Mouse (Mus musculus): ENCODE measurements around the gene Gm13199.

The Gm13199 gene

DNA sequence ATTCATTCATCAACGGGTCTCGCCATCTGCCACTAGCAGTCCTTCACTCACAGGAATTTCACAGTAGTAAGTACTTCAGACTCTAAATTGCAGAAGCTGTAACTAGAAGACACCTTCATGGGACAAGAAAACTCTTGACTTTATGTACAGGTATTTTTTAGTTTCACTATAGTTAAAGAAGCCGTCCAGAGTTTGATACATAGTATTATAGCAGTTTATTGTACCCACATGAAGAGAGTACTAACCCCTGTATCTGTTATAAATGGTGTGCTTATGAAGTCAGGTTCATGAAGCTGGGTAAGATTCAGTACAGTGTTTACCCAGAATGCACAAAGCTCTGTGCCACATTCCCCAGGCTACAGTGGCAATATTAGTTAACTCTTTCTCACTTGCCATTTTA is at the start of gene Gm13199:
TSS of gene Gm13199 (minus strand) at position 101 of the 400 bp plus-strand sequence.
- DNase-seq (ENCODE audit: low read depth, low spot score) = no peak

DNA sequence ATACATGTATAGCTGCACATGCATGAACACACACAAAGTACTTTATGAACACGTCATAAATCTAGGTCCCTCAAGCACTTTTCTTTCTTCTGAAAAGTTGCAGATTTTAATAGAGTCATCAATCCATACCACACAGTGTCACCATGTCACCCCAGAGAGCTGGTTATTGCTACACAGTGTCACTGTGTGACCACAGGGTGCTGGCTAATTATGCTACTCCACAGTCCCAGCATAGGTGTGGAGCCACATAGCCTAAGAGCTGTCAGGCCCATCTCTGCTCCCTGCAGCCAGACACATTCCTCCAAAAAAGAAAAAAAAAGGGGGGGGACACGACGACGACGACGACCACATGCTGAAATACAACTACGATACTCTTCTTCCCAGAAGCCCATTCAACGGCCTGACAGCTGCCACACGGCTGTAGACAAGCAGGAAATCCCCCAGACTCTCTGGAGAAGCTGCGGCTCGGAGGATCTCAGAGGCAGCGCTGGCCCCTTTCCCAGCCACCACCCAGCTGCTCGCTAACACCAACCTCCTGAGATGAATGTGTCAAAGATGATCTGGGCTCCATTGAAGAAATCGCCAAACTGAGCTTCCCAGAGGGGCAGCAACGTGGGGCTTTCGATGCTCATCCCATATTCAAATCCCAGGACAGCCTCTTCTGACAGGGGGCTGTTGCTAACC is 48.7 kb upstream of the Gm13199 start:
- DNase-seq (ENCODE audit: low read depth, low spot score) = no peak

- DNase-seq (ENCODE audit: low read depth, low spot score) = peak; percentile 70
These were observed 43.9 kb upstream of the Gm13199 start for GRCm38 (mm10) chr2:5906625-5907024.

DNA sequence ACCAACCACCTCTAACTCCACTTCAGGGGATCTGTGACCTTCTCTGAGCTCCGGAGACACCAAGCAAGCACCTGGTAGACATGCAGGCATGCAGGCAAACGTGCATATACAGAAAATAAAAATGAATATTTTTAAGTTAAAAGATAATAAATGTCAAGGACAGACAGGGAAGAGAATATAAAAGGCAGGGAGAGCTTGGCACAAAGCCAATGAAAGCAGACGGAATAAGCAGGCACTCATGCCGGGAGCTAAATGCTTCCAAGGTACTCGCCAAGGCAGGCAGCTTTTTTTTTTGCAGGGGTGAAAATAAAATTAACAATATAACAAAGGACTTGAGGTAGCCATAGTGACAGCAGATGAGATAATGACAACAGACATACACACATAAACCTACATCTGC is 43.4 kb upstream of the Gm13199 start:
- DNase-seq (ENCODE audit: low read depth, low spot score) = no peak

- peak; percentile 68 for DNase-seq (ENCODE audit: low read depth, low spot score)
These were observed 37.4 kb upstream of the Gm13199 start for GRCm38 (mm10) chr2:5900145-5900544.

GRCm38 (mm10) chr2:5894843-5895570 is 32.3 kb upstream of the Gm13199 start, which contains the start of gene Sec61a2:
TSS of gene Sec61a2 (minus strand) at chr2:5895432.
- peak; percentile 98 for DNase-seq (ENCODE audit: low read depth, low spot score)

DNA sequence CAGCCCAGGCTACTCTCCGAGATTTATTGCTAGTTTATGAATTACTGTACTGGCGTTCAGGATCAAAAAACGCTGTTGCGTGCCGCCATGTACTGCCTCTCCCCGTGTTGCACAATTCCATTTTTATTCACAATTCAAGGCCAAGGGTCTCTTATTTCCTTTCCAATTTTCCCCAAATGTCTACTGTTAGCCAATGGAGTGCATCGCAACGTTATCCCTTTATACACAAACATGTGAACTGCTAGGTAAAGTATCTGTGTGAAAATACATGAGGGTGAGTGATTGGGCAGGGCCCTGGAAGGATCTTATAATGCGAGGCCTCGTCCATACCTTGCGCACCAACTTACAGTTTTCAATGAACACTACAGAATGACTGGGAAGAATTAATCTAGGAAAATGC is 31.6 kb upstream of the Gm13199 start:
- peak; percentile 37 for DNase-seq (ENCODE audit: low read depth, low spot score)

- no peak for DNase-seq (ENCODE audit: low read depth, low spot score)
These were observed 26.7 kb upstream of the Gm13199 start for GRCm38 (mm10) chr2:5889412-5889811.

- DNase-seq (ENCODE audit: low read depth, low spot score) = no peak
These were observed 26.1 kb upstream of the Gm13199 start for GRCm38 (mm10) chr2:5888865-5889264.

DNA sequence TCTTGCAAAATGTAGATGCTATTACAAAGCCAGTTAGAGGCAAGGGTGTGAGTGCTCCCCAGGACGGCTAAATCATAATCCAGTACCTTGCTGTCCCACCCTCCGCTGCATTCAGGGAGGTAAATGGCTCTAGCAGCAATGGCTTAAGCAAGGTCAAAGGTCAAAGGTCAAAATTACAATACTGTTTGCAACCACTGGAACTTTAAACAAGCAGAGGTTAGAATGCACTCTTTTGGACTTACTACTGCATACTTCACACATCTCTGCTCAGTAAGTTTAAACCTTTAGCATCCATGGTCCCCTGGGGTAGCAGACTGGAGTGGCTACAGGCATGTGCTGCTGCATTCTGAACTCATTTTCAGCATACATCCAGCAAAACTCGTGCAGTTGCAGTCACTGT is 14.7 kb upstream of the Gm13199 start:
- DNase-seq (ENCODE audit: low read depth, low spot score) = no peak

GRCm38 (mm10) chr2:5869746-5870145 is 7.0 kb upstream of the Gm13199 start:
- no peak for DNase-seq (ENCODE audit: low read depth, low spot score)

- DNase-seq (ENCODE audit: low read depth, low spot score) = no peak
These were observed 4.9 kb upstream of the Gm13199 start for GRCm38 (mm10) chr2:5867681-5868080.

- no peak for DNase-seq (ENCODE audit: low read depth, low spot score)
These were observed 10.9 kb downstream of the Gm13199 start for GRCm38 (mm10) chr2:5851866-5852265.

GRCm38 (mm10) chr2:5851116-5851515 is 11.6 kb downstream of the Gm13199 start:
- DNase-seq (ENCODE audit: low read depth, low spot score) = no peak

- peak; percentile 37 for DNase-seq (ENCODE audit: low read depth, low spot score)
These were observed 16.9 kb downstream of the Gm13199 start for GRCm38 (mm10) chr2:5845826-5846225.

DNA sequence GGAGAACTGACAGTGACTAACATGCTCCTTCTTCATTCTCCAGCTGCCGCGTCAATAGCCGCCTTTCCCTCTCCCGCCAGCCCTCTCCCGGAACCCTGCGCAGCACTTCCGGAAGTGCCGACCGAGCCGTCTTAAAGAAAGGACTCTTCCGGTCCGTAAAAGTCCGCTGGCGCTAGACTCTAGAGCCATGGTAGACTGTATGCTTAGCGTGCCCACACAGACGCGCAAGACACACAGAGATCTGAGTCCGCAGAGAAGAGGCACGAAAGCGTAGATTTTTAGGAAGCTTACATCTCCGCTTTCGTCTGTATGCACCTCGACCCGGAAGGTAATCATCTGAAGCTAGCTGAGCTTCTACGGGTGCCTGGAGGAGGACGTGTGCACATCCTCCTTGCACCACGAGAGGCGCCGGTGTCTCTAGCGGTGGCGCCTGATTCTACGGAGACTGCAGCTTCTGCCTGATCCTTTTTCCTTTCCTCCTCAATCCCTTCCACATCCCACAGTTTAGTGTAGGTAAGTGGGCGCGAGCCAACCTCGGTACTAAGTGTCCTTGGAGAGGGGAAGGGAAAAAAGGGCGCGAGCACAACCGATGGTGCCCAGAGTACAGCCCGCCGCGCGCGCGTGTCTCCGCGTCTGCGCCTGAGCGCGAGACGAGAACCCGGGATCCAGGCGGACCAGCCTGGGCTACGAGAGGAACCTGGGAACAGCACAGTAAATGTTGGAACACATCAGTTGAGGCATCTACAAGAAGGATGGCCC is 17.7 kb downstream of the Gm13199 start, which contains the start of the genes Nudt5 and Cdc123:
TSS of gene Nudt5 (plus strand) at position 147 of the 759 bp plus-strand sequence.
TSS of gene Cdc123 (minus strand) at position 292 of the 759 bp plus-strand sequence.
- DNase-seq (ENCODE audit: low read depth, low spot score) = peak; percentile 97

GRCm38 (mm10) chr2:5844181-5844872 is 18.4 kb downstream of the Gm13199 start:
- DNase-seq (ENCODE audit: low read depth, low spot score) = no peak

DNA sequence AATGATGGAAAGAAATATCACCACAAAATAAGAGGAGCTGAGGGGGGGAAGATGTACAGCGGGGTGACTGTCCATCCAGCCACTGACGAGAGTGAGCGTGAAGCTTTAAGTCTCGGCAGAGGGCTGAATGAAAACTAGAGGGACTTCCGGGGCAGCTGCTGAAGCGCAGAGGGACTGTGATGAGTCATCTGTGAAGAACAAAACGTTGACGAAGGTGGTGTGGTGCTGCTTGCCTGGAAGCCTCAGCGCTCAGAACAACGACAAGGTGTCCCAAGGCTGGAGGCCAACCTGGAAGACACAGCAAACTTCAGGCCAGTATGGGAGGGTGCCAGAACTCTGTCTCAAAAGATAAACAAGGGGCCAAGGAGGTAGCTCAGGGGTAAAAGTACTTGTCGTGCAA is 21.9 kb downstream of the Gm13199 start:
- DNase-seq (ENCODE audit: low read depth, low spot score) = peak; percentile 82

DNA sequence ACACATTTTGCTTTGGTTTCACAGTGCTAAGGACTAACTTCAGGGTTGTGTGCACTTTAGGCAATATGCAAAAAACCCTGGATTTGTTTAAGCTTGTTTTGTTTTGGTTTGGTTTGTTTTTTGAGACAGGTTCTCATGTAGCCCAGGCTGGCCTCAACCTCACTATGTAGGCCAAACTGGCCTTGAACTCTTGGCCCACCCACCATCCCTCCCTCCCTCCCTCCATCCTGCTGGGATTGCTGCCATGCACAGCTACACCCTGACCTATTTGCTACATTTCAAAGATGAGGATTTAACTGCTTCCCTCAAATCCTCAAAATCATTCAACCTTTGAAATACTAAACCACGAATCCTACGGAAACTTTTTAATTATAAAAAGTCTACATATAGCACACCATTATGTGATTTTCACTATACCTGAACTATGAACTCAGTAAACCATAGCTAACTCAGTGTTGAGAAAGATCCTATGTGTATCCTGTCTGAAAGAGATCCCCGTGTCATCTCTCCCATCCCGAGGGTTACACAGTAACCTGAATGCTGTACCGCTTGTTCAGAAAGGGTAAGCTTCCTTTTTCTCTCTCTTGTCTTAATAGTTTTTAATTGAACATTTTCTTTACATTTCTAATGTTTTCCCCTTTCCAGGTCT is 37.3 kb downstream of the Gm13199 start:
- DNase-seq (ENCODE audit: low read depth, low spot score) = no peak

DNA sequence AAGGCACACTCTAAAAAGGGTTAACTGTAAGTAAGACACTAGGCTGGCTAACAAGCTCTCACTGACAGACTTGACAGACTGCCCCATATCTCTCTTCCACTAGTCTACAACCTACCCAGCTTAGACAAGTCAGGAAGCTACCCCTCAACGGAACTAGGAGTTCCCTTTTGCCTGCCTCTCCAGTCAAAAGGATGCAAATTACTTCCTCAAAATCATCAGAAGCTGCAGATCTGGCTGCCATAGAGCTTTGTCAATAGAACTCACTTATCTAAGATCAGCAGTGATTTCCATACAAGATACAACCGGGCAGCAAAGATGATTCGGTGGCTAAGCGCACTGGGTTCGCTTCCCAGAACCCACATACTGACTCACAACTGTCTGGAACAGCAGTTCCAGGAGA is 38.0 kb downstream of the Gm13199 start:
- peak; percentile 45 for DNase-seq (ENCODE audit: low read depth, low spot score)

DNA sequence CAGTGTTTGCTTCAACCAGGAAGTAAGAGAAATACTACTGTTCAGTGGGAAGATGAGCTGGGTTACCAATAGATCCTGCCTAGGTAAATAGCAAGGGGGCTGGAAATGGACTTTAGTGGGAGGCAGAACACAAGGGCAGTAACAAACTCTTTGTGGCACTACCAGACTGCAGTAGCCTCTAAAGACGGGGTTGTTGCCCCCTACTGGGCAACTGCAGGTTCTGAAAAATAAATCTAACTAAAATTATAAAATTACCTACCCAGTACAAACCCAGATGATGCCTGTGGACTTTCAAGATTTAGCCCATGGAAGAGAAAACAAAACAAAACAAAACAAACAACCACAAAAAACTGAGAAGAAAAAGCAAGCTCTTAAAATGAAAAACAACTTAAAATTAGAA is 38.5 kb downstream of the Gm13199 start:
- peak; percentile 48 for DNase-seq (ENCODE audit: low read depth, low spot score)

Measured in A20 (cell line).